In genomic region chr12:26465600-26465999, GRCm38 (mm10) we compare ENCODE assay signal across 25 mouse cellular contexts. TPM values are rescaled to one million over a fixed set of nuclear protein-coding genes. Genes with fewer than 3 reads are reported as not detected.
A peak's percentile ranks its signal among the peaks of the same experiment; 100 is the strongest.
DNase-seq lines count a peak whose midpoint lies in the region; ATAC-seq and TF ChIP-seq lines count a peak whose summit lies in the region.
"Had no signal": no experiment of that assay in that cellular context is flagged by ENCODE, and none has a peak within 500 bp of the region (broad histone marks: within the 10 kb centered on the region; RNA-seq: fewer than 3 reads in every experiment).

No protein-coding gene starts in this region.

- H3K4me1 ChIP-seq in kidney, adult 2 months (ENCODE audit: control insufficient read depth, insufficient read depth, low read length): no peaks in the 10 kb centered on the region
- H3K4me1 ChIP-seq in kidney, embryonic 16.5 days (ENCODE audit: insufficient read depth, low read length): peaks cover 13% of the 10 kb centered on the region; the same call in 1 of the 2 replicates
- 0 out of 2 replicates have a peak, but pooled peaks cover 4% of the 10 kb centered on the region for H3K4me1 ChIP-seq in lung, embryonic 14.5 days (ENCODE audit: insufficient read depth)
- H3K4me1 ChIP-seq in stomach, postnatal 0 days (replicated peaks; ENCODE audit: control insufficient read depth, insufficient read depth): no peaks in the 10 kb centered on the region

- no peak for TF ChIP-seq POLR2A in kidney, adult 2 months (IDR thresholded peaks at IDR 0.05; ENCODE audit: low read depth, low read length)

- H3K9me3 ChIP-seq in kidney, embryonic 16.5 days (ENCODE audit: low read length): no peaks in the 10 kb centered on the region
- no peaks in the 10 kb centered on the region for H3K9me3 ChIP-seq in lung, embryonic 14.5 days (ENCODE audit: low read depth, low read length)
- no peaks in the 10 kb centered on the region for H3K9me3 ChIP-seq in stomach, postnatal 0 days (ENCODE audit: control insufficient read depth, low read length)
- H3K9me3 ChIP-seq: embryonic facial prominence, embryonic 10.5 days; embryonic facial prominence, embryonic 15.5 days; forebrain, embryonic 12.5 days; heart, embryonic 13.5 days; liver, embryonic 15.5 days; midbrain, embryonic 10.5 days had no signal

- intact Hi-C loops in gastrocnemius, adult 2 months (cut with DNase I): no loop called here

- H3K4me2 ChIP-seq in kidney, embryonic 16.5 days (replicated peaks; ENCODE audit: low read depth, low read length): no peak overlapping the region
- no peak overlapping the region for H3K4me2 ChIP-seq in lung, embryonic 14.5 days
- no peak overlapping the region for H3K4me2 ChIP-seq in stomach, postnatal 0 days (replicated peaks; ENCODE audit: low read depth)
- H3K4me2 ChIP-seq: embryonic facial prominence, embryonic 15.5 days; forebrain, embryonic 12.5 days; heart, embryonic 13.5 days; liver, embryonic 15.5 days had no signal

- no peak for DNase-seq in gastrocnemius, adult 2 months
- no peak for DNase-seq in gastrocnemius, adult 18-20 months (ENCODE audit: low spot score)
- DNase-seq in kidney, adult 2 months: no peak
- DNase-seq in lung, embryonic 14.5 days: peak; percentile 31
- DNase-seq in lung, adult 18-20 months: no peak
- no peak for DNase-seq in stomach, postnatal 0 days (ENCODE audit: low spot score)
- DNase-seq: adrenal gland, adult 8-10 months; cerebellum, adult 8-10 months; cerebellum, postnatal 25 days; forebrain, postnatal 0 days; gastrocnemius, postnatal 14 days; kidney, postnatal 36 days; layer of hippocampus, postnatal 36 days; liver; lung, postnatal 10 days had no signal

- peak; percentile 34; the same call in 1 of the 2 replicates for TF ChIP-seq CTCF in gastrocnemius, adult 2 months (IDR thresholded peaks at IDR 0.05)
- TF ChIP-seq CTCF in kidney, adult 2 months (conservative IDR thresholded peaks at IDR 0.05; ENCODE audit: insufficient read depth, insufficient read length, low read depth, low read length): 0 out of 2 replicates have a peak, but pooled peaks have one; percentile 9
- no peak for TF ChIP-seq CTCF in lung, embryonic 14.5 days (IDR thresholded peaks at IDR 0.05; ENCODE audit: low read depth)
- peak; percentile 41 for TF ChIP-seq CTCF in stomach, postnatal 0 days (IDR thresholded peaks at IDR 0.05; ENCODE audit: low read depth)

- no peak overlapping the region for H3K4me3 ChIP-seq in gastrocnemius, adult 2 months
- no peak overlapping the region for H3K4me3 ChIP-seq in kidney, adult 2 months (ENCODE audit: insufficient read depth, low read depth, low read length)
- no peak overlapping the region for H3K4me3 ChIP-seq in kidney, embryonic 16.5 days (ENCODE audit: low read length)
- H3K4me3 ChIP-seq in lung, embryonic 14.5 days (ENCODE audit: low read depth, low read length): no peak overlapping the region
- H3K4me3 ChIP-seq in stomach, postnatal 0 days (ENCODE audit: low read depth, low read length): no peak overlapping the region
- H3K4me3 ChIP-seq: embryonic facial prominence, embryonic 10.5 days; embryonic facial prominence, embryonic 15.5 days; forebrain, embryonic 12.5 days; heart, embryonic 13.5 days; liver, embryonic 15.5 days; midbrain, embryonic 10.5 days had no signal

- no peaks in the 10 kb centered on the region for H3K27me3 ChIP-seq in kidney, adult 2 months (replicated peaks; ENCODE audit: control insufficient read depth, insufficient read depth, low read length)
- no peaks in the 10 kb centered on the region for H3K27me3 ChIP-seq in kidney, embryonic 16.5 days (ENCODE audit: insufficient read depth, low read length)
- H3K27me3 ChIP-seq in lung, embryonic 14.5 days (ENCODE audit: insufficient read depth, low read length): no peaks in the 10 kb centered on the region
- no peaks in the 10 kb centered on the region for H3K27me3 ChIP-seq in stomach, postnatal 0 days (ENCODE audit: control insufficient read depth, insufficient read depth, low read length)
- H3K27me3 ChIP-seq: embryonic facial prominence, embryonic 15.5 days; heart, embryonic 13.5 days; liver, embryonic 15.5 days had no signal

- 61% methylated on average over 5 of the region's 5 CpGs for WGBS in kidney, adult 2 months
- WGBS in kidney, embryonic 16.5 days: 63% methylated on average over 5 of the region's 5 CpGs
- 57% methylated on average over 5 of the region's 5 CpGs for WGBS in lung, embryonic 14.5 days
- 56% methylated on average over 5 of the region's 5 CpGs for WGBS in stomach, postnatal 0 days

- no peak for TF ChIP-seq EP300 in stomach, postnatal 0 days (optimal IDR thresholded peaks at IDR 0.05)

- H3K27ac ChIP-seq in gastrocnemius, adult 2 months: no peak overlapping the region
- 0 out of 2 replicates have a peak overlapping the region, but pooled peaks have one; percentile 37 for H3K27ac ChIP-seq in kidney, adult 2 months (ENCODE audit: insufficient read depth, low read depth, low read length)
- no peak overlapping the region for H3K27ac ChIP-seq in kidney, embryonic 16.5 days (ENCODE audit: low read length)
- H3K27ac ChIP-seq in lung, embryonic 14.5 days (ENCODE audit: low read depth): no peak overlapping the region
- H3K27ac ChIP-seq in stomach, postnatal 0 days (replicated peaks): no peak overlapping the region
- H3K27ac ChIP-seq: embryonic facial prominence, embryonic 10.5 days; embryonic facial prominence, embryonic 15.5 days; forebrain, embryonic 12.5 days; heart, embryonic 13.5 days; liver, embryonic 15.5 days; midbrain, embryonic 10.5 days had no signal

- no peak overlapping the region for H3K9ac ChIP-seq in kidney, embryonic 16.5 days (replicated peaks; ENCODE audit: low read length)
- no peak overlapping the region for H3K9ac ChIP-seq in lung, embryonic 14.5 days
- H3K9ac ChIP-seq in stomach, postnatal 0 days (ENCODE audit: low read length): no peak overlapping the region
- H3K9ac ChIP-seq: embryonic facial prominence, embryonic 15.5 days; forebrain, embryonic 12.5 days; forebrain, postnatal 0 days; heart, embryonic 13.5 days; liver, embryonic 15.5 days had no signal

- ATAC-seq in kidney, embryonic 16.5 days (ENCODE audit: low FRiP score, low TSS enrichment): no peak
- no peak for ATAC-seq in lung, embryonic 14.5 days (ENCODE audit: insufficient read depth)
- no peak for ATAC-seq in stomach, postnatal 0 days (ENCODE audit: low FRiP score, low TSS enrichment)
- ATAC-seq: forebrain, postnatal 0 days; hindbrain, embryonic 16.5 days had no signal

- no peaks in the 10 kb centered on the region for H3K36me3 ChIP-seq in kidney, adult 2 months (ENCODE audit: control insufficient read depth, insufficient read depth, low read length)
- H3K36me3 ChIP-seq in kidney, embryonic 16.5 days (ENCODE audit: insufficient read depth, low read length): no peaks in the 10 kb centered on the region
- no peaks in the 10 kb centered on the region for H3K36me3 ChIP-seq in lung, embryonic 14.5 days (ENCODE audit: insufficient read depth)
- H3K36me3 ChIP-seq in stomach, postnatal 0 days (ENCODE audit: control insufficient read depth, insufficient read depth, low read length): no peaks in the 10 kb centered on the region
- H3K36me3 ChIP-seq: embryonic facial prominence, embryonic 10.5 days; embryonic facial prominence, embryonic 15.5 days; forebrain, embryonic 12.5 days; G1E; heart, embryonic 13.5 days; liver, embryonic 15.5 days; midbrain, embryonic 10.5 days had no signal

RNA-seq across cellular contexts. Expression of gene Cmpk2, which starts 3.4 kb away (rescaled TPM):
- total RNA-seq in gastrocnemius, adult 2 months (2021): 1 to 10 TPM in 1 of 2 experiments, under 1 TPM in 1; 0.97 to 1.8 TPM
- 1 to 10 TPM in 1 of 2 experiments, under 1 TPM in 1; 0.98 to 2.2 TPM for total RNA-seq in gastrocnemius, adult 18-20 months (2021)
- polyA plus RNA-seq in kidney, adult 2 months (2012; rRNA removed): 13.9 and 15.0 TPM in 2 replicates
- 8.9 and 9.2 TPM in 2 replicates for polyA plus RNA-seq in kidney, embryonic 16.5 days (2015; fragmentation: Nextera tagmentation; extraction: Ambion mirVana)
- 5.8 and 6.8 TPM in 2 replicates for polyA plus RNA-seq in lung, embryonic 14.5 days (2014; fragmentation: Nextera tagmentation; extraction: Ambion mirVana)
- 2.9 and 4.3 TPM in 2 replicates for polyA plus RNA-seq in stomach, postnatal 0 days (2015; fragmentation: Nextera tagmentation; extraction: Ambion mirVana)
- polyA plus RNA-seq: G1E had no signal

RNA-seq across cellular contexts. Expression of gene Rsad2, which starts 9.3 kb away (rescaled TPM):
- under 1 TPM; 0.46 to 0.53 TPM for total RNA-seq in gastrocnemius, adult 2 months (2021)
- under 1 TPM; 0.28 to 0.46 TPM for total RNA-seq in gastrocnemius, adult 18-20 months (2021)
- 17.6 and 19.8 TPM in 2 replicates for polyA plus RNA-seq in kidney, adult 2 months (2012; rRNA removed)
- 27.3 and 28.0 TPM in 2 replicates for polyA plus RNA-seq in kidney, embryonic 16.5 days (2015; fragmentation: Nextera tagmentation; extraction: Ambion mirVana)
- polyA plus RNA-seq in lung, embryonic 14.5 days (2014; fragmentation: Nextera tagmentation; extraction: Ambion mirVana): 0.30 and 0.31 TPM in 2 replicates
- polyA plus RNA-seq in stomach, postnatal 0 days (2015; fragmentation: Nextera tagmentation; extraction: Ambion mirVana): 0.89 and 1.2 TPM in 2 replicates
- total RNA-seq: granulocyte monocyte progenitor cell, adult 5-6 weeks had no signal
- polyA plus RNA-seq: G1E had no signal

RNA-seq across cellular contexts. Expression of gene Rnf144a, which starts 50.5 kb away (rescaled TPM):
- total RNA-seq in gastrocnemius, adult 2 months (2021): 1 to 10 TPM; 3.3 to 4.6 TPM
- total RNA-seq in gastrocnemius, adult 18-20 months (2021): 1 to 10 TPM; 2.9 to 4.4 TPM
- polyA plus RNA-seq in kidney, adult 2 months (2012; rRNA removed): 12.6 and 12.7 TPM in 2 replicates
- polyA plus RNA-seq in kidney, embryonic 16.5 days (2015; fragmentation: Nextera tagmentation; extraction: Ambion mirVana): 35.1 and 38.6 TPM in 2 replicates
- 45.6 and 46.9 TPM in 2 replicates for polyA plus RNA-seq in lung, embryonic 14.5 days (2014; fragmentation: Nextera tagmentation; extraction: Ambion mirVana)
- polyA plus RNA-seq in stomach, postnatal 0 days (2015; fragmentation: Nextera tagmentation; extraction: Ambion mirVana): 5.0 and 5.9 TPM in 2 replicates
- polyA plus RNA-seq: G1E had no signal
